Mouse (Mus musculus) kidney, adult 2 months (tissue): Measurements from ENCODE around the gene Col5a1.

ENCODE experiments used
- CTCF ChIP-seq: fragments of 200-500 bp; conservative IDR thresholded peaks from 2 replicates; pipeline ENCODE4 v1.5.1; 2011; ENCODE audit warnings: low read depth, mild to moderate bottlenecking, control low read depth, low read length, moderate library complexity, mixed read lengths; ENCODE audit not compliant: insufficient read depth, insufficient read length
- POLR2A ChIP-seq: fragments of 200-500 bp; IDR thresholded peaks from one replicate; pipeline ENCODE4 v1.6.1; 2011; ENCODE audit warnings: low read depth, low read length, control low read depth

GRCm38 (mm10) chr2:27893015-27893414, 6.8 kb downstream of the Col5a1 start:
- TF ChIP-seq POLR2A = no peak
- TF ChIP-seq CTCF = no peak
